Mouse (Mus musculus): Measurements from ENCODE around the gene Krt82. TPM values are rescaled to one million over a fixed set of nuclear protein-coding genes. Genes with fewer than 3 reads are reported as not detected.
A peak's percentile ranks its signal among the peaks of the same experiment; 100 is the strongest.

The Krt82 gene
- not detected in 2 replicates for polyA plus RNA-seq (2012; rRNA removed)

DNA sequence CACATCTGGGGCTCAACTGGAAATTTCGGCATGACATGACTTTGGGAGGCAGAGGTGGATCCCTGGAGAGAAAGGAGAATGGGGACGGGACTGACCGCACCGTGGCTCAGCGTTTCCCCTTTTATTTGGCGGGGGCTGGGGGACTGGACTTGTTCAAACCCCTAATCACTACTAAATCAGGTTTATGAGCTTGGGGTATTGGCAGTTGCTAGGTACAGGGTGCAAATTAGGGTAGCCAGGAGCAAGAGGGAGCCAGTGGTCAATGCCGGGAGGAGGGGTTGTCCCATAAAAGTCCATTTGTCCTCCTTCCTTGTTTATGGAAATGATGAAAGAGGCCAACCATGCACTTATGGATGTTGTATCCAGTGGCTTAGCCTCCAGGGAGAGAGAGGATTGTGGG lies at the start of gene Krt82:
Gene Krt82, minus strand, starts transcription at position 101 of the 400 bp plus-strand sequence.
- WGBS, result 86% methylated on average over 7 of the region's 7 CpGs
- no peak for TF ChIP-seq CTCF (IDR thresholded peaks at IDR 0.05; ENCODE audit: insufficient read depth, low read length)
- no peak for TF ChIP-seq POLR2A (IDR thresholded peaks at IDR 0.05; ENCODE audit: borderline replicate concordance, extremely low read depth, low read depth, low read length)
- Histone ChIP-seq H3K4me1 (ENCODE audit: control insufficient read depth, insufficient read depth, low read length) (no peaks in the 10 kb centered on the region), H3K4me3 (replicated peaks; ENCODE audit: extremely low read depth, low read depth, low read length) (no peak within 1 kb of the TSS)
- no peak for DNase-seq

DNA sequence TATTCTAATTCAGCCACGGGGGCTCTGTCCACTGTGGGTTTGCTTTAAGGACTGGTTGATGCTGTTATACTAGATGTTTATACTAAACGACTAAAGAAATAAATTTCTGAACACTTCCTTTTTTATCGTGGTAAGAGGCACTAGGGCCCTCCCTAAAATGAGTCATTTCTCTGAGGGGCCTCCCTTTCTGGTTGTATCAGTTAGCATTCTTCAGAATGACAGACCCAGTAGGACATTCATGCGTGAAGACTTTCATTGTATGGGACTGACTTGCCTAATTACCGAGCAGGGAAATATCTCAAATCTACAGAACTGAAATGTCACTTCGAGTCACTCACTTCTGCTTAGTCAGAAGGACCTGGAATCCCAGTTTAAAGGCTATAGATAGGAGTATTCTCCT lies 48.7 kb upstream of the Krt82 start:
- H3K4me3 ChIP-seq (replicated peaks; ENCODE audit: extremely low read depth, low read depth, low read length), result no peak overlapping the region
- no peak for DNase-seq
- WGBS, result 42% methylated on average over 6 of the region's 6 CpGs
- TF ChIP-seq CTCF (IDR thresholded peaks at IDR 0.05; ENCODE audit: insufficient read depth, low read length), result no peak
- no peak for TF ChIP-seq POLR2A (IDR thresholded peaks at IDR 0.05; ENCODE audit: borderline replicate concordance, extremely low read depth, low read depth, low read length)
- H3K4me1 ChIP-seq (ENCODE audit: control insufficient read depth, insufficient read depth, low read length), result no peaks in the 10 kb centered on the region

- TF ChIP-seq CTCF (IDR thresholded peaks at IDR 0.05; ENCODE audit: insufficient read depth, low read length), result peak; percentile 15; the same call in 1 of the 2 replicates
- no peak for TF ChIP-seq POLR2A (IDR thresholded peaks at IDR 0.05; ENCODE audit: borderline replicate concordance, extremely low read depth, low read depth, low read length)
- H3K4me3 ChIP-seq (replicated peaks; ENCODE audit: extremely low read depth, low read depth, low read length), result no peak overlapping the region
- H3K4me1 ChIP-seq (ENCODE audit: control insufficient read depth, insufficient read depth, low read length), result no peaks in the 10 kb centered on the region
- WGBS, result 74% methylated on average over 10 of the region's 10 CpGs
- DNase-seq, result no peak
These were observed 37.7 kb upstream of the Krt82 start for GRCm38 (mm10) chr15:101588216-101588615.

GRCm38 (mm10) chr15:101584456-101584855 lies 34.0 kb upstream of the Krt82 start:
- H3K4me3 ChIP-seq (replicated peaks; ENCODE audit: extremely low read depth, low read depth, low read length), result no peak overlapping the region
- no peaks in the 10 kb centered on the region for H3K4me1 ChIP-seq (ENCODE audit: control insufficient read depth, insufficient read depth, low read length)
- no peak for DNase-seq
- 9% methylated on average over 2 of the region's 2 CpGs for WGBS
- TF ChIP-seq CTCF (IDR thresholded peaks at IDR 0.05; ENCODE audit: insufficient read depth, low read length) (no peak), POLR2A (IDR thresholded peaks at IDR 0.05; ENCODE audit: borderline replicate concordance, extremely low read depth, low read depth, low read length) (no peak)

GRCm38 (mm10) chr15:101583211-101583965 lies 32.9 kb upstream of the Krt82 start:
- Histone ChIP-seq H3K4me1 (ENCODE audit: control insufficient read depth, insufficient read depth, low read length) (no peaks in the 10 kb centered on the region), H3K4me3 (replicated peaks; ENCODE audit: extremely low read depth, low read depth, low read length) (no peak overlapping the region)
- 71% methylated on average over 8 of the region's 8 CpGs for WGBS
- TF ChIP-seq CTCF (IDR thresholded peaks at IDR 0.05; ENCODE audit: insufficient read depth, low read length) (no peak), POLR2A (IDR thresholded peaks at IDR 0.05; ENCODE audit: borderline replicate concordance, extremely low read depth, low read depth, low read length) (no peak)
- peak; percentile 16 for DNase-seq

DNA sequence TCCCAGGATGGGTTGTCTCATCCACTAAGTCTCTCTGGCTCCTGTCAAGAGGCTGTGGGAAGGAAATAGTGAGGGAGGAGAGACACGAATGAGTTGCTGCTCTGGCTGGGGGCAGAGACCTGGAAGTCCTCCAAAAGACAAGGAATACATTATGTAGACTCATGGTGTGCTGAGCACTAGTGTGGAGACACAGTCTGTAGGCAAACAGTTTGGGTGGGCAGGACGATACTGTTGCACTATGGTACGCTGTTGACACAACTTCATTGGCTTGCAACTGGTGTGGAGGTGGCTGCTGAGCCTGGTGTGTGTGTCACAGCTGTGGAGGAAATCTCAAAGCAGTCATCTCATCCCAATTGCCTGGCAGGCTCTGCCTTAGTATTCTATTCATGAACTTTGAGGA lies 31.2 kb upstream of the Krt82 start:
- Histone ChIP-seq H3K4me1 (ENCODE audit: control insufficient read depth, insufficient read depth, low read length) (no peaks in the 10 kb centered on the region), H3K4me3 (replicated peaks; ENCODE audit: extremely low read depth, low read depth, low read length) (no peak overlapping the region)
- WGBS, result 69% methylated on average over 3 of the region's 3 CpGs
- no peak for DNase-seq
- TF ChIP-seq CTCF (IDR thresholded peaks at IDR 0.05; ENCODE audit: insufficient read depth, low read length), result no peak

DNA sequence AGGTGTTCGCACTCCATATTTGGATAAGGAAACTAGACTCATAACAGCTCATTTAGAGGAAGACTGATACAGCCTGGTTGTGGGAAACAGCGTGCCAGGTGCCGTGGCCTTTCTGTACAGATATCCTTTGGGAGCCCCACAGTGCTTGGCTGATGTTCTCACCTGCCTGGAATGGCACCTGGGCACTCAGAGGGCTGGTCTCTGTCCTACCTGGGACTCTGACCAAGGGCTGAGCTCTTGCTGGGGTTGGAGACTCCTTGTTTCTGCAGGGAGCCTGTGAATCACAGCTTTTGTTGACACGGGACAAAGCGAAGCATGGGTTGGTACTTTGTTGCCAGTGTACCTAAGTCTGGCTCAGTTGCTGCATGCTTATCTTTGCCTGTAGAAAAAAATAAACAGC lies 25.0 kb upstream of the Krt82 start:
- TF ChIP-seq POLR2A (IDR thresholded peaks at IDR 0.05; ENCODE audit: borderline replicate concordance, extremely low read depth, low read depth, low read length) (no peak), CTCF (IDR thresholded peaks at IDR 0.05; ENCODE audit: insufficient read depth, low read length) (no peak)
- Histone ChIP-seq H3K4me3 (replicated peaks; ENCODE audit: extremely low read depth, low read depth, low read length) (no peak overlapping the region), H3K4me1 (ENCODE audit: control insufficient read depth, insufficient read depth, low read length) (no peaks in the 10 kb centered on the region)
- WGBS, result 54% methylated on average over 5 of the region's 5 CpGs
- DNase-seq, result no peak

- TF ChIP-seq POLR2A (IDR thresholded peaks at IDR 0.05; ENCODE audit: borderline replicate concordance, extremely low read depth, low read depth, low read length) (no peak), CTCF (IDR thresholded peaks at IDR 0.05; ENCODE audit: insufficient read depth, low read length) (no peak)
- Histone ChIP-seq H3K4me1 (ENCODE audit: control insufficient read depth, insufficient read depth, low read length) (no peaks in the 10 kb centered on the region), H3K4me3 (replicated peaks; ENCODE audit: extremely low read depth, low read depth, low read length) (no peak within 1 kb of the TSS)
- no peak for DNase-seq
- 58% methylated on average over 15 of the region's 15 CpGs for WGBS
These were observed 23.4 kb upstream of the Krt82 start, which contains the start of gene Krt75 for GRCm38 (mm10) chr15:101573796-101574345. Krt75 (minus strand) TSS chr15:101573904.

DNA sequence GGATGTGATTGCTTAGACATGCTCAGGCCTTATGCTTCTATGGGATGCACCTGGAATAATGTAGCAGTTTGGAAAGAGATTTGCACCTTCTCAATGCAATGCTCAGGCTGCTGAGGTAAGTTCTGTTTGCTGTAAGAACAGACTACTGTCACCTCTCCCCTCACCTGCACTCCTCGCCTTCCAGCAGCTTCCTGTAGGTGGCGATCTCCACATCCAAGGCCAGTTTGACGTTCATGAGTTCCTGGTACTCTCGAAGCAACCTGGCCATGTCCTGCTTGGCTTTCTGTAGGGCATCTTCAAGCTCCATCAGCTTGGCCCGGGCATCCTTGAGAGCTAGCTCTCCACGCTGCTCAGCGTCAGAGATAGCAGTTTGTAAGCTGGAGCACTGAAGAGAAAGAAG lies 17.3 kb upstream of the Krt82 start:
- Histone ChIP-seq H3K4me3 (replicated peaks; ENCODE audit: extremely low read depth, low read depth, low read length) (no peak overlapping the region), H3K4me1 (ENCODE audit: control insufficient read depth, insufficient read depth, low read length) (no peaks in the 10 kb centered on the region)
- no peak for TF ChIP-seq POLR2A (IDR thresholded peaks at IDR 0.05; ENCODE audit: borderline replicate concordance, extremely low read depth, low read depth, low read length)
- peak; percentile 53 for TF ChIP-seq CTCF (IDR thresholded peaks at IDR 0.05; ENCODE audit: insufficient read depth, low read length)
- peak; percentile 22 for DNase-seq
- WGBS, result 45% methylated on average over 7 of the region's 7 CpGs

DNA sequence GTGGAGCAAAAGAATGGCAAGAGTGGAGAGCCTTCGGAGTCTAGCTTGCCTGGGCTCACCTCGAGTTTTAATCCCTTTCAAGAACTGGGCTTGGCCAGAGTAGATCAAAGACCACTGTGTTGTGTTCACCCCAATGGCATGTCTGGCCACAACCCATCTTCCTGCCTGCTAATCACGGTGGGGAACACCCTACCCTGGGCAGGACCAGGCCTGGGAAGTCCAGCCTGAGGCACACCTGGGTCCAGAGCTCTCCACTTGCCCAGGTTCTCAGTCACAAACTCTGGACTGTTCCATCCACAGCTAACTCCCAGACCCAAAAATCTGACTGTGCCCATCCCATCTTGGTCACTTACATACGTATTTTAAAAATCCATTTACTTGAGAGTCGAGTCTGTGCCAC lies 12.4 kb upstream of the Krt82 start, which contains the start of gene Krt90:
Gene Krt90, minus strand, starts transcription at position 101 of the 400 bp plus-strand sequence.
- no peak within 1 kb of the TSS for H3K4me3 ChIP-seq (replicated peaks; ENCODE audit: extremely low read depth, low read depth, low read length)
- TF ChIP-seq POLR2A (IDR thresholded peaks at IDR 0.05; ENCODE audit: borderline replicate concordance, extremely low read depth, low read depth, low read length) (no peak), CTCF (IDR thresholded peaks at IDR 0.05; ENCODE audit: insufficient read depth, low read length) (no peak)
- H3K4me1 ChIP-seq (ENCODE audit: control insufficient read depth, insufficient read depth, low read length), result no peaks in the 10 kb centered on the region
- 46% methylated on average over 5 of the region's 5 CpGs for WGBS
- DNase-seq, result no peak
